Mouse (Mus musculus): ENCODE data around the gene Gm20388. TPM values are rescaled to one million over a fixed set of nuclear protein-coding genes. Genes with fewer than 3 reads are reported as not detected.

Gene Gm20388
- polyA plus RNA-seq, 1 experiment: 0.36 TPM

DNA sequence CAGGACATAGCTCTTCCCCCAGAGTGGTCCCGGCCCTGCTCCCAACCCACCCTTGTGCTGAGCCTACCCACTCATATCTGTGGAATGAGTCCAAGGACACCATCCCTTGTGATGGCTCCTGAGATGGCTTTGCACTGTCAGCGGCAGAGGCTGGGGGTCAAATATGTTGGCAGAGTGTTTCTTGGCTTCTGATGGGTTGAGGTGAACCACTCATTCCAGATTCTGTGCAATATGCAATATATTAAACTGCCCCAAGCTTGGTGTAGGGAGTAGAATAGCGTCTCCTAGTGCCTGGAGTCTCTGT is 641.0 kb downstream of the Gm20388 start:
- Histone ChIP-seq H3K9me3 (ENCODE audit: control insufficient read depth, low read length) (no peaks in the 10 kb centered on the region), H3K4me1 (ENCODE audit: control insufficient read depth) (peaks cover 82% of the 10 kb centered on the region), H3K27me3 (ENCODE audit: control insufficient read depth) (no peaks in the 10 kb centered on the region), H3K4me3 (replicated peaks) (no peak overlapping the region), H3K36me3 (ENCODE audit: control insufficient read depth) (peaks cover 100% of the 10 kb centered on the region)
- no peak for TF ChIP-seq GATA1 (IDR thresholded peaks at IDR 0.05; ENCODE audit: low read length)
- TF ChIP-seq TAL1 (IDR thresholded peaks at IDR 0.05; ENCODE audit: low read length): no peak

DNA sequence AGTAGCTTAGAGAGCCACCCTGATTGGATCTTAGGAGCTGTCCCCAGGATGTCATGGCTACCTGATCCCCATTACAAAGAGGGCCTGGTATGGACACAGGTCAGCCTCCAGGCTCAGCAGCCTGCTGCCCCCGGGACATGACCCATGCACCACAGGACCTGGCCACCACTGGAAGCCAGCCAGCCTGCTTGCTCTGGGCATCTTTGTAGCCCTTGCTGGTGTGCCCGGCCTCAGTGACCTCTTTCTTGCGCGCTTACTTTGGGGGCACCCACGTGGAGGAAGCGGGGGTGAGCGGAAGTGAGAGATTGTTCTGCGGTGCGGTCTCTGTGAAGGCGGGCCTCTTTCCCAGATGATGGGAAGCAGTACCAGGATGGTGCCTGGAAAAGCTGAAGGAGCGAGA is 641.9 kb downstream of the Gm20388 start:
- H3K27me3 ChIP-seq (ENCODE audit: control insufficient read depth): no peaks in the 10 kb centered on the region
- no peak for TF ChIP-seq GATA1 (IDR thresholded peaks at IDR 0.05; ENCODE audit: low read length)
- no peak for TF ChIP-seq TAL1 (IDR thresholded peaks at IDR 0.05; ENCODE audit: low read length)
- no peak overlapping the region for H3K4me3 ChIP-seq (replicated peaks)
- H3K9me3 ChIP-seq (ENCODE audit: control insufficient read depth, low read length): no peaks in the 10 kb centered on the region
- peaks cover 82% of the 10 kb centered on the region for H3K4me1 ChIP-seq (ENCODE audit: control insufficient read depth)
- peaks cover 100% of the 10 kb centered on the region for H3K36me3 ChIP-seq (ENCODE audit: control insufficient read depth)

DNA sequence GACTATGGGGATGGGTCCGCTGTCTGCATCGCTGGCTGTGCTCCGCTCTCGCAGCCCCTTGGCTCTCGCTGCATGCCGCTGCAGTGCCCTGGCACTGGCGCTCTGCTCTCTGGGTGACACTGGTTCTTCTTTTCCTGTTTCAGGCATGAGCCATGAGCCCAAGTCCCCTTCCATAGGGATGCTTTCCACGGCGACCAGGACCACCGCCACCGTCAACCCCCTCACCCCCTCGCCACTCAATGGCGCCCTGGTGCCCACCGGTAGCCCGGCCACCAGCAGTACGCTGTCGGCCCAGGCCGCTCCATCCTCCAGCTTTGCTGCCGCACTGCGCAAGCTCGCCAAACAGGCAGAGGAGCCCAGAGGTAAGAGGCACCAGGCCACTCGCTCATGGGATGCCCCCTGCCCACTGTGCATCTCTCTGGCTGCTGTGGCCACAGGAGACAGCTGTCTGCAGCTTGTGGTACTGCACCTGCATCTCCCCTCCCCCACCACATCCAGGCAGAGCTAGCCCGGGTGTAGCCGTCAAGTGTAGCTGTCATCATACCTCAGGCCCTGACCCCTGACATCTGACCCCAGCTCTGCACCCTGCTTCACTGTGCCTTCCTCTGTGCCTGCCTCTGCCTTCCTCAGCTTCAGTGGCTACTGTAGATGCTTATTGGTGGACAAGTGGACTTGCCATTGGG is 642.9 kb downstream of the Gm20388 start:
- peaks cover 79% of the 10 kb centered on the region for H3K4me1 ChIP-seq (ENCODE audit: control insufficient read depth)
- H3K27me3 ChIP-seq (ENCODE audit: control insufficient read depth): no peaks in the 10 kb centered on the region
- H3K36me3 ChIP-seq (ENCODE audit: control insufficient read depth): peaks cover 100% of the 10 kb centered on the region
- no peak overlapping the region for H3K4me3 ChIP-seq (replicated peaks)
- H3K9me3 ChIP-seq (ENCODE audit: control insufficient read depth, low read length): no peaks in the 10 kb centered on the region
- no peak for TF ChIP-seq TAL1 (IDR thresholded peaks at IDR 0.05; ENCODE audit: low read length)
- TF ChIP-seq GATA1 (IDR thresholded peaks at IDR 0.05; ENCODE audit: low read length): no peak

DNA sequence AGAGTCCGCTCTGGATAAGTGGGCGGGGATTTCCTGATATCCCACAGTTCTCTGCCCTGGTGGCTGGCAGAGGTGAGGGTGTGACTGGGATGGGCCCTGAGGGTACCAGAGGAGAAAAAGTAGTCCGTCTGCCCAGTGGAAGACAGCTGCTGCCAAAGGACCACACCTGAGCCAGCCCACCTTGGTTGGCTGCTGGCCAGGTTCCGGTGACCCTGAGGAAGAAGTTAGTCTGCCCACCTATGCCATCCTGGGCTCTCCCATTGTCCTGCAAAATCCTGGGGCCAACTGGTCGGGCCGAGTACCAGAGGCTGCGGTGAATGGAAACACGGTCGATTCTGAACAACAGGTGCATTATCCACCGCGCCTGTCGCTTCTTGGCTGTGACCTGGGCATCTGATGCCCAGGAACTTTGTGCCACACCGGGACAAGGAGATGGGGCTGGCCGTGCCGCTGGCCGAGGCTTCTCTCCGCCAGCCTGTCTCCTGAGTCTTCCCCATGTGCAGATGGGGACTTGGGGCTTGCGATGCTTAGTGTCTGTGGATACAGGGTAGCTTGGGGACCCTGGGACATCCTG is 643.9 kb downstream of the Gm20388 start:
- peaks cover 100% of the 10 kb centered on the region for H3K36me3 ChIP-seq (ENCODE audit: control insufficient read depth)
- H3K27me3 ChIP-seq (ENCODE audit: control insufficient read depth): no peaks in the 10 kb centered on the region
- H3K4me3 ChIP-seq (replicated peaks): no peak overlapping the region
- H3K4me1 ChIP-seq (ENCODE audit: control insufficient read depth): peaks cover 79% of the 10 kb centered on the region
- no peaks in the 10 kb centered on the region for H3K9me3 ChIP-seq (ENCODE audit: control insufficient read depth, low read length)
- no peak for TF ChIP-seq GATA1 (IDR thresholded peaks at IDR 0.05; ENCODE audit: low read length)
- no peak for TF ChIP-seq TAL1 (IDR thresholded peaks at IDR 0.05; ENCODE audit: low read length)

DNA sequence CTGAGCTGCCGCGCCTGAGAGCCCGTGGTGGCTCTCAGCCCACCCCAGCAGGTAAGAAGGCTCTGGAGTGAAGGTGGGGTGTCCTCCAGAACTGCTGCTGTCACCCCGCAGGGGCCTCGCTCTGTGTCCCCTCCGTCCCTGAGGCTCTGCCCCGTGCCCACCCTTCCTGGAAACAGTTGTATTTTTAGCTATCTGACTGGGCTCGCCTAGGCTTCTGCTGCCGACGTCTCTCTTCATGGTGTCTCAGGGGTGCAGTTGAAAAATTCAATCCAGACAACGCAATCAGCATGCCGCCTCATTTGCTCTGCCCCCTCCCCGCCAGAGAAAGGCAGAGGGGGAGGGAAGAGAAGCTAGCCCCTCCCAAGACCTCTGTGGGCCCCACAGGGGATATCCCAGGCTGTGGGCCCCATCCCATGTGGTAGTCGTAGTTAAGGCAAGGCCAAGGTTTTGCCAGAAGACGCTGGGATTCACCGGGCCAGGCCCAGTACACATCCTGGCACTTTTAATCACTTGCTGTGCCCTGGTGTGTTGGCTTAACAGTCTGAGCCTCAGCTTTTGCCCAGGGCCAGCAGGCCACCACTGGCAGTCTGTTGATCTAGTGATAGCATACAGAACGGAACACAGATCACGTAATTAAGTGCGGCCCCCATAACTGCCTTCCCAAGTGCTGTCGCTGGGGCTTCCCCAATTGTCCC is 645.7 kb downstream of the Gm20388 start:
- TF ChIP-seq GATA1 (IDR thresholded peaks at IDR 0.05; ENCODE audit: low read length) (no peak), TAL1 (IDR thresholded peaks at IDR 0.05; ENCODE audit: low read length) (no peak)
- H3K4me3 ChIP-seq (replicated peaks): no peak overlapping the region
- peaks cover 89% of the 10 kb centered on the region for H3K4me1 ChIP-seq (ENCODE audit: control insufficient read depth)
- no peaks in the 10 kb centered on the region for H3K9me3 ChIP-seq (ENCODE audit: control insufficient read depth, low read length)
- peaks cover 100% of the 10 kb centered on the region for H3K36me3 ChIP-seq (ENCODE audit: control insufficient read depth)
- H3K27me3 ChIP-seq (ENCODE audit: control insufficient read depth): no peaks in the 10 kb centered on the region

DNA sequence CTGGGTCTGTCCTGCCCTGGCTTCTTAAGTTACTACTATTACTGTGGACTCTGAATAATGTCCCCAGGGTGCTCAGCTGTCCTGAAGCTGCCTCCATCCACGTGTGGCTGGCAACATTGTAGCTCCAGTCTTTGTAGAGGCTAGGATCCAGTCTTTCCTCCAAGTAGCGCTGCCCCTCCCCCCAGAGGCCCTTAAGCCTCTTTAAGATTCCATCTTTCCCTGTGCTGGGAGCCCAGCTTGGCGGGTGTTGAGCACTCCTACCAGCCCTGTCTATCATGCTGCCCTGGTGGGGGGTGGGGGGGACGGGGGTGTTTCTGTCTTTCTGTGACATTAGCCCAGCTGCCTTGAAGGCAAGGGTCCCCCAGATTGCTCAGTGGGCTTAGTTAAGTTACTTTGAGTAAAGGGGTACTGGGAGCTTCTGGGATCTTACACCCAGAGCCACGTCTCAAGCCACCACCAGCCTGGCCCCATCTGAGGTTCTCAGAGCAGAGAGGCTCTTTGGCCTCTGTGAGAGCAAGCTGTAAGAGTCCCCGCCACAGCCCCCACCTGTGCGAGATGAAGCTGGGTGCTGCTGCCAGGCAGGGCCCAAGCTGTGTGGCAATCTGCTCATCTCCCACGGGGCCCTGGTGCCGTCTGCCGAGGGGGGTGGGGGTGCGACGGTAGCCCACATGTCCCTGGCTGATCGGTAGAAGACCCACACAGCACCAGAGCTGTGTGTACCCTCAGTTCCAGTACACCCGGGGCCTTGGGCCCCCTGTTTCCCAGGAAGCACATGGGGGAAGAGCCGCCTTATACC is 646.7 kb downstream of the Gm20388 start:
- Histone ChIP-seq H3K36me3 (ENCODE audit: control insufficient read depth) (peaks cover 100% of the 10 kb centered on the region), H3K9me3 (ENCODE audit: control insufficient read depth, low read length) (no peaks in the 10 kb centered on the region), H3K27me3 (ENCODE audit: control insufficient read depth) (no peaks in the 10 kb centered on the region), H3K4me3 (replicated peaks) (no peak overlapping the region), H3K4me1 (ENCODE audit: control insufficient read depth) (peaks cover 93% of the 10 kb centered on the region)
- TF ChIP-seq TAL1 (IDR thresholded peaks at IDR 0.05; ENCODE audit: low read length) (no peak), GATA1 (IDR thresholded peaks at IDR 0.05; ENCODE audit: low read length) (no peak)

DNA sequence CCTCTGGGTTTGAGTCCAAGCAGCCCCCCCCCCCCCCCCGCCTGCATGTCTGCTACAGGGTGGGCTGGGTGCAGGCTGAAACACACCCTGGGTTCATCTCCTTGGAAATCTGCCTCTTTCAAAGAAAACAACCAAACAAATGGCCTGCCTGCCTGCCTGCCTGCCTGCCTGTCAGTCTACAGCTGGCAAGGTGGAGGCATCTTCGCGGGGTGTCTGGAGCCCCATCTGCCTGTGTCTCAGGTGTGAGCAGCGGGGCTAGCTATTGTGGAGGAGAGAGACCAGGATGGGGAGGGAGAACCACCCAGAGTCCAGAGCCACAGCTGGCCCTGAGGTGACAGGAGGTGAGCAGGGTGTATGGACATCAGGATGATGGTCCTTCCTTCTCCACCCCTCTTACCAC is 647.5 kb downstream of the Gm20388 start:
- H3K36me3 ChIP-seq (ENCODE audit: control insufficient read depth): peaks cover 100% of the 10 kb centered on the region

DNA sequence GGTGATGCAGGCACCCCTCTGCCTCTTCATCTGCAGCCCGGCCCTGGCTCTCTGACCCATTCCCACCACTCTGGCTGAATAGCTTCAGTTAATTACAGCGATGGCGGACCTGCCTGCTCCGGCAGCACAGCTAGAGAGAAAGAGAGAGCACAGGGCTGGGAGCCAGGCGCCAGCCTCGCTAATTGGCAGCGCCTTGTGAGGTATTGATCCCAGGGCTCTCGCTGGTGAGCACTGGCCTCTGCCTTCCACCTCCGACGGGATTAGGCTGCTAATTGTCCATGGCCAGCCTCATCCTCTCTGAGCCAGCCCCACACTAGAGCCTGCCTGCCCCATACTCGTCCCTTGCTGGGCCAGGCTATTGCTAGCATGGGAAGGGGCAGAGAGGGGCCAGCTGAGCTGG is 649.0 kb downstream of the Gm20388 start:
- TF ChIP-seq TAL1 (IDR thresholded peaks at IDR 0.05; ENCODE audit: low read length) (no peak), GATA1 (IDR thresholded peaks at IDR 0.05; ENCODE audit: low read length) (no peak)
- Histone ChIP-seq H3K4me1 (ENCODE audit: control insufficient read depth) (peaks cover 82% of the 10 kb centered on the region), H3K36me3 (ENCODE audit: control insufficient read depth) (peaks cover 100% of the 10 kb centered on the region), H3K4me3 (replicated peaks) (no peak overlapping the region), H3K9me3 (ENCODE audit: control insufficient read depth, low read length) (no peaks in the 10 kb centered on the region), H3K27me3 (ENCODE audit: control insufficient read depth) (no peaks in the 10 kb centered on the region)

More for the DNA sequence above, 647.5 kb downstream of the Gm20388 start:
- H3K27me3 ChIP-seq (ENCODE audit: control insufficient read depth): no peaks in the 10 kb centered on the region
- TF ChIP-seq GATA1 (IDR thresholded peaks at IDR 0.05; ENCODE audit: low read length) (no peak), TAL1 (IDR thresholded peaks at IDR 0.05; ENCODE audit: low read length) (no peak)
- H3K4me3 ChIP-seq (replicated peaks): no peak overlapping the region
- no peaks in the 10 kb centered on the region for H3K9me3 ChIP-seq (ENCODE audit: control insufficient read depth, low read length)
- peaks cover 93% of the 10 kb centered on the region for H3K4me1 ChIP-seq (ENCODE audit: control insufficient read depth)

DNA sequence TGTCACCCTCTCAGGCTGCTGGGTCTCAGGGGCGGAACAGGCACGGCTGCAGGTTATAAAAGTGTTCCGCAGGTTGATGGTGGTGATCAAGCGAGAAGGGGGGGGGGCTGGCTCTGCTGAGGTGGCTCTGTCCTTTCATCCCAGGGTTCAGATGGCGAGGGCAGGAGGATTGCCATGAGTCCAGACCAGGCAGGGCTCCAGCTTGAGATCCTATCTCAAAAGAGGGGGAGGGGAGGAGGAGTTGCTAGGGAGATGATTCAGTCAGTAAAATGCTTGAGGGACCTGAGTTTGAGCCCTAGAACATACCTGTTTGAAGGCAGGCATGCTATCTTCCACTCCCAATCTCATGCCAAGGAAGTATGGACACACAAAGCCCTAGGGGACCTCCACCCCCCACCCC is 649.9 kb downstream of the Gm20388 start:
- TF ChIP-seq GATA1 (IDR thresholded peaks at IDR 0.05; ENCODE audit: low read length) (no peak), TAL1 (IDR thresholded peaks at IDR 0.05; ENCODE audit: low read length) (no peak)
- H3K36me3 ChIP-seq (ENCODE audit: control insufficient read depth): peaks cover 100% of the 10 kb centered on the region
- H3K4me3 ChIP-seq (replicated peaks): no peak overlapping the region
- H3K9me3 ChIP-seq (ENCODE audit: control insufficient read depth, low read length): no peaks in the 10 kb centered on the region
- H3K4me1 ChIP-seq (ENCODE audit: control insufficient read depth): peaks cover 73% of the 10 kb centered on the region
- H3K27me3 ChIP-seq (ENCODE audit: control insufficient read depth): no peaks in the 10 kb centered on the region

Data from erythroblast, embryonic 14.5 days (primary cell).